Mouse (Mus musculus) embryonic facial prominence, embryonic 14.5 days (tissue): ENCODE results near the gene Arfgef3. TPM values are rescaled to one million over a fixed set of nuclear protein-coding genes. Genes with fewer than 3 reads are reported as not detected.

ENCODE experiments used
- ATAC-seq: fragments of 200-750 bp; cut with Nextera tagmentation; 2 replicates; pipeline ENCODE4 v1.8.0; 2017; ENCODE audit warnings: low read depth, moderate number of reproducible peaks, moderate TSS enrichment
- DNase-seq: peaks from one replicate; pipeline ENCODE4 v3.0.0-alpha.2; 2015; ENCODE audit warnings: low spot score
- H3K27ac ChIP-seq: fragments of 300-500 bp; sonication (generic); replicated peaks from 2 replicates; pipeline ENCODE4 v1.5.1; 2014; ENCODE audit warnings: low read depth, mild to moderate bottlenecking, low read length, moderate library complexity
- H3K27me3 ChIP-seq: fragments of 300-500 bp; sonication (generic); replicated peaks from 2 replicates; pipeline ENCODE4 v1.6.1; 2014; ENCODE audit warnings: low read length; ENCODE audit not compliant: control insufficient read depth, insufficient read depth
- H3K36me3 ChIP-seq: fragments of 300-500 bp; sonication (generic); 2 replicates; pipeline ENCODE4 v1.6.1; 2014; ENCODE audit warnings: low read length, mixed read lengths; ENCODE audit not compliant: control insufficient read depth, insufficient read depth
- H3K4me1 ChIP-seq: fragments of 300-500 bp; sonication (generic); 2 replicates; pipeline ENCODE4 v1.6.1; 2014; ENCODE audit warnings: antibody characterized with exemption, low read length; ENCODE audit not compliant: control insufficient read depth, insufficient read depth
- H3K4me2 ChIP-seq: fragments of 300-500 bp; sonication (generic); 2 replicates; pipeline ENCODE4 v1.6.1; 2014; ENCODE audit warnings: low read depth, mild to moderate bottlenecking, low read length, moderate library complexity, mixed read lengths
- H3K4me3 ChIP-seq: fragments of 300-500 bp; sonication (generic); 2 replicates; pipeline ENCODE4 v1.5.1; 2014; ENCODE audit warnings: low read depth, mild to moderate bottlenecking, low read length
- H3K9ac ChIP-seq: fragments of 300-500 bp; sonication (generic); 2 replicates; pipeline ENCODE4 v1.6.1; 2014; ENCODE audit warnings: low read depth, mild to moderate bottlenecking, low read length, moderate library complexity, mixed read lengths
- H3K9me3 ChIP-seq: fragments of 300-500 bp; sonication (generic); 2 replicates; pipeline ENCODE4 v1.6.1; 2016; ENCODE audit warnings: low read length; ENCODE audit not compliant: control insufficient read depth
- WGBS: fragments of 180-500 bp; shearing (Covaris S2); extraction: QIAGEN DNeasy Blood & Tissue Kit; methylation state at CpG from one replicate; pipeline ENCODE4 v1.1.7; 2014; 5-methylcytosine and 5-hydroxymethylcytosine counted together
- polyA plus RNA-seq: library from polyadenylated mRNA; unstranded; fragments of >200 nt; fragmentation: Nextera tagmentation; extraction: Ambion mirVana; gene quantifications from 2 replicates; pipeline ENCODE4 v1.2.1, GENCODE M21; 2014

The Arfgef3 gene
- polyA plus RNA-seq, 1 experiment from 2014 or later: 1.5 TPM

DNA sequence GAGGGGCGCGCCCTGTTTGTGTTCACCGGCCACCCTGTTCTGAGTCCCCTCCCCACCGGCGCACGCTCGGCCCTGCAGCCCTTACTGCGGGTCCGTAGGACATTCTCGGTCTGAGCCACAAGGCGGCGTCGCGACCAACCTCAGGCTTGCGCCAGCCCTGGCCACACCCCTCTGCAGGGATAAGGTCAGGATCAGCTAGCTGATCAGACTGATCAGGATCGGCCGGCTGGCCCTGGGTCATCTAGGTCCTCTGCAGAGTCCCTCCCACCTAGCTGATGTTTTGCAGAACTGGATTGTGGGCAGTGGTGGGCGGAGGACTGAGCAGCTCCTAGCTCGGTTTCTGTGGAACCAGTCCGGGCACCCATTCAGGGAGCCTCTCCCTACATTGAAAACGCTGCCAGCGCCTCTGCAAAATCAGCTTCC, 197.9 kb downstream of the Arfgef3 start, which contains the start of gene Hebp2:
TSS of gene Hebp2 (minus strand) at position 264 of the 423 bp plus-strand sequence.
- ATAC-seq (peak; percentile 93), DNase-seq (peak; percentile 81)
- no peak within 1 kb of the TSS; the same call in 1 of the 2 replicates for H3K27ac ChIP-seq
- WGBS: 1% methylated on average over 19 of the region's 22 CpGs
- H3K9ac ChIP-seq: peak within 1 kb of the TSS; percentile 83
- H3K4me3 ChIP-seq: peak within 1 kb of the TSS; percentile 64
- H3K9me3 ChIP-seq: no peaks in the 10 kb centered on the region
- 0 out of 2 replicates have a peak, but pooled peaks cover 4% of the 10 kb centered on the region for H3K4me1 ChIP-seq
- peak within 1 kb of the TSS; percentile 84 for H3K4me2 ChIP-seq
- no peaks in the 10 kb centered on the region for H3K27me3 ChIP-seq
- no peaks in the 10 kb centered on the region for H3K36me3 ChIP-seq

DNA sequence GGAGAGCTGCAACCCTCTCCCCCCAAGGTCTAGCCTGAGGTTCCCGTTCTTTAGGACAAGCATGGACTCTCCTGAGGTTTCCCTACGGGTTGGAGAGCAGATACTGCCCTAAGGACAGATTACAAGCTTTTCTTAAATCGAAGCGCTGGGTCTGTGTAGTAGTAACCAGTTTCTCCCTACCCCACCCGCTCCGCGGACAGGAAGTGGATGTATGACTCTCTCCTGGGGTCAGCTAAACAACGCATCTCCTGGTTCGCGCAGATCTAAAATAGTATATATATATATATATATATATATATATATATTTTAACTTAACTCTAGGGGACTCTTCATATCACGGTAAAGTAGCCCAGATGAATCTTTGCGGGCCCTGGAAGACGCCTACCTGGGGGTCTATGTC, 198.4 kb downstream of the Arfgef3 start:
- Histone ChIP-seq H3K4me2 (peak overlapping the region; percentile 84), H3K27ac (no peak overlapping the region), H3K9ac (peak overlapping the region; percentile 83), H3K4me1 (0 out of 2 replicates have a peak, but pooled peaks cover 4% of the 10 kb centered on the region), H3K36me3 (no peaks in the 10 kb centered on the region), H3K9me3 (no peaks in the 10 kb centered on the region), H3K4me3 (peak overlapping the region; percentile 64), H3K27me3 (no peaks in the 10 kb centered on the region)
- WGBS: 6% methylated on average over 13 of the region's 13 CpGs
- ATAC-seq (no peak), DNase-seq (no peak)

DNA sequence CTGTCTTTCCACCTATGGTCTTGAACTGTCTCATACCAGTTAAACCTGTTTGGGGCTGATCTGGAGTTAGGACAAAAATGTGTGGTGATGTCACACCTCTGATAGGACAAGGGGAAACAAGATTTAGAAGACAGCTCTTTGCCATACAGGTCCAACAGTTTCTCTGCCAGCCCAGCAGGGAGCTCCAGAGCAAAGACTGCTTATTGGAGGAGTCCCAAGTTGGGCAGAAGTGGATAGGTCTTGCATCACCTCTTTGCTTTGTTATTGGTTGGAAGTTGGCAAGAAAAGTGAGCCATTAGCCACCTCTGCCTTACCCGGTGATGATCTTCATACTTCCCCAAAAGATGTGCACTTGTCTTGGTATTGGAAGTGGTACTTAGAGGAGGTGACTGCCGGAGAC, 206.9 kb downstream of the Arfgef3 start:
- Histone ChIP-seq H3K36me3 (peaks cover 23% of the 10 kb centered on the region), H3K27ac (no peak overlapping the region), H3K4me3 (no peak overlapping the region), H3K4me2 (no peak overlapping the region), H3K4me1 (no peaks in the 10 kb centered on the region), H3K9me3 (no peaks in the 10 kb centered on the region), H3K9ac (no peak overlapping the region), H3K27me3 (no peaks in the 10 kb centered on the region)
- 100% methylated on average over 2 of the region's 2 CpGs for WGBS
- ATAC-seq (peak; percentile 36; the same call in 1 of the 2 replicates), DNase-seq (no peak)

DNA sequence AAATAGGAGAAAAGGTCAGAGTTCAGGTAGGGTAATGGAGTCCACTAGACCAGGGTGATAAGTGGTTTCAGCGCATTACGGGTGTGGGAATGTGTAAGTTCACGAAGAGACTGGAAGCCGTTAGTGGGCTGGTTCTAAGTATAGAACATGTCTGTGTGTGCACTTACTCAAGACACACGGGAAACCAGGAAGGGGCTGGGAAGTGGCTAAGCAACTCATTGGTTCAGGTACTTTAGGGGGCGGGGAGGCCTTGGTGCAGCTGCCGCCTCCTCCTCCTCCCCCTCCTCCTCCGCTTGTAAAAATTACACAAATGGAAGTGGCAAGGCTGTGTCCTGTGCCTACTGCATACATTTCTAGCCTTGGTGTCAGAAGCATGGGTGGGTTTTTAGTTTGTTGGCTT, 211.5 kb downstream of the Arfgef3 start:
- Histone ChIP-seq H3K27ac (no peak overlapping the region), H3K4me3 (no peak overlapping the region), H3K9me3 (no peaks in the 10 kb centered on the region), H3K36me3 (peaks cover 35% of the 10 kb centered on the region), H3K27me3 (no peaks in the 10 kb centered on the region), H3K4me1 (no peaks in the 10 kb centered on the region), H3K4me2 (no peak overlapping the region), H3K9ac (no peak overlapping the region)
- 58% methylated on average over 8 of the region's 8 CpGs for WGBS
- DNase-seq (peak; percentile 35), ATAC-seq (no peak)

Other genes starting within 250 kb of the Arfgef3 start
- gene Hebp2, start 197.9 kb downstream of the Arfgef3 start, polyA plus RNA-seq: 25.1 and 27.4 TPM in 2 replicates
- 0.17 TPM in 1 of 2 replicates, not detected in the other for gene Gm4922, start 42.8 kb upstream of the Arfgef3 start, polyA plus RNA-seq
- 237 and 260 TPM in 2 replicates for gene Perp, start 101.1 kb upstream of the Arfgef3 start, polyA plus RNA-seq